Mouse (Mus musculus): ENCODE measurements around the gene D1Ertd622e.
A peak's percentile ranks its signal among the peaks of the same experiment; 100 is the strongest.

The D1Ertd622e gene

DNA sequence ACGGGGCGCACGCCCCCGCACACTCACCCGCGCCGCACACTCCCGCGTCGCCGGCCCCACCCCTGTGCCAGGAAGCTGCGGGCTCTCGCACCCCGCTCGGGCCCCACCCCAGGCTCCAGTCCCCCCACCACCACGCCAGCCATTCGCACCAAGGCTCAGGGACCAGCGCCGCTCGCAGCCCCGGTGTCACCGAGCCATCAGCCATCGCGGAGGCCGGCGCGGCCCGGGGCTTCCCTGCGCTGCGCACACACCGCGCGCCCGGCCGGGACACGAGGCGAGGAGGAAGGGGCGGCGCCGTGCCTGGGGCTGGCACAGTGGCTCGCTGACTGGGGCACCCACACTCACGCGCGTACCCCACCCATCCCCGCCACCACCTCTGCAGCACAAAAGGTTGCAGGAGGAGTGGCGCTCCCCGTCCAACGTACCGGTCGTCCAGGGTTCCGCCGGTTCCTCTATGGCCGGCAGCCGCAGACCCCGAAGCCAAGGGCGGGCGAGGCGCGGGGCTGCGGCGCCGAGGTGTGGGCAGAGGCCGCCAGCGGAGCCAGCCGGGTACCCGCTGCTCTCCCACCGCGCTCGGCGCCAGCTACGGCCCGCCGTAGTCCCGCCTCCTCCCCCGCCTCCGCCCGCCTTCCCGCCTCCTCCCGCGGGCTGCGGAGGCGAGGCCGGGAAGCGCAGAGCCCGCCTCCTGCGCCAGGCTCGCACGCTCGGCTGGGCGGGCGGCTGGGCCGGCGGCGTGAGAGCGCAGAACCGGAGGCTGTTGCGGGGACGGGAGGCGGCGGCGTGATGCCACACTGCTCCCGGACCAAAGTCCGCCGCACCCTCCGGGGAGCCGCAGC is at the start of gene D1Ertd622e:
Gene D1Ertd622e (minus strand): TSS at position 669 of the 836 bp plus-strand sequence.
- DNase-seq, result peak; percentile 84

DNA sequence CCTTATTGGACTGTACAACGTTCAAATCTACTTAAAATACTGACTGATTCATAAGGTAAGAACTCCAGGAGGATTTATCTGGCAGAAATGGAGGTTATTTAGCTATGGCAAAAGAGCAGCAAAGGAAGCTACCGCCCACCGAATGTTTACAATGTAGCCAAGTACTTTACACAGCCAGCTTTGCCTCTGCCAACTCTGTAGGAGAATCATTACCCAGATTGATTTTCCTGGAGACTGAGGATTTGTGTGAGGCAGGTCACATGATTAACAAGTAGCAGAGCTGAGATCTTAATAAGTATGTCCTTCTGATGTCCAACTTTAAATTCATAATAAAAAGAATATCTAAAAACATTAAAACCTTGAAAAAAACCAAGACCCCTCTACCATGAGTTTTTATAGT is 48.6 kb upstream of the D1Ertd622e start:
- no peak for DNase-seq

DNA sequence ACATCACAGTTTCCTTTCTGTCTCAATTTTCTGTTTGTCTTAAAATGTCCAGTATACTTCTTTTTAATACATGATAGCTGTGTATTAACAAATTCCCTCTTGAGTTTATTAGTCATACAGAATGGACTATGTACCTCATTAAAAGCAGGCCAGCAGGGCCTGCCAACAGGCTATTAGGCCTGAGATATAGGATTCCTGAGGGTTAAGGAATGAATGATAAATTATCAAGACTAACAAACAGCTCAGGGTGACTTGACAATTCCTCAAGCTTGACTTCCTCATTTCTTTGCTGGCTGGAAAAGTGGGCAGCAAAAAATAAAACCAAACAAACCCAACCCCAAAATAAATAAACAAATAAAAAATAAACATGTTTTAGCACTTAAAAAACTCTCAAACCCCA is 43.5 kb upstream of the D1Ertd622e start:
- DNase-seq, result no peak

DNA sequence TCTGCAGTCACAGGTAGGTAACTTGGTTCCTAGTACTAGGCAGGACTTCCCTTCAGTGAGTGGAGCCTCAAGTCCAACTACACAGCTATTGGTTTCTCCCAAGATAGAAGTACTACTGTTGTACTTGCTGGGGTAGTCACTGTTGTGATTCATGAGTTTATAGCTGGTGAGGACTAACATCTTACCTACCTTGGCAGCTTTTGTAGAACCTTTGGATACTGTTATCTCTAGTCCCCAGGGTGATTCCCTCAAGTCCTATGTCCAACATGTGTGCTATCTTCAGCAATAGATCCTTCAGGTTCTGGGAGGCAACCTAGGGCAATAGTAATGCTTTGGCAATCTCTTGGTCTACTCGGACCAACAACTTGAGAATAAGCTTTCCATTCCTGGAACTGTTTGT is 42.8 kb upstream of the D1Ertd622e start:
- no peak for DNase-seq

DNA sequence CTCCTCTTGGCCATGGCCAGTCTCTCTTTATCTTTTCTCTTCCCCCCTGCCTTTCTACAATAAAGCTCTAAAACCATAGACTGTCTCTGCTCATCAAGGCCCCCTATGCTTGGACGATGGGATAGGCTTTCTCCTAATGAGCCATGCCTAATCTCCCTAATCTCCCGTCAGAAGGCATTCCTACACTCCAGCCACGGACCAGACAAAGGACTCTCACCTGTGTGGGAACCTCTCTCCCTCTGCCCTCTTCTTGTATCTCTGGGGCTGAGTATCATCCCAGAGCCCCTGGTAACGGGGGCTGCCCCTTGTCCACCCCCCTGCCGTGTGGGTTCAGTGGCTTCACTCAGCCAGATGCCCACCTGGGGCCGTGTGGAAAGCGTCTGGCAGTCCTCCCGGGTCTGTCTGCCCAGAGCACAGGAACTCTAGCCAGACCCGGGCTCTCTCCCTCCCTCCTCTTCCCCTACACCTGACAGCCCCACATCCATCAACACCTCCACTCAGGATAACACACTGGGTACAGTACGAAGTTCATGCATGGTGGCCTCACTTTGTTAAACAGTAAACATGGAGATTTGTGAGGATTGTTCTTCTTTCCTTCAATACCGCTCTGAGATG is 37.2 kb upstream of the D1Ertd622e start:
- DNase-seq, result no peak

DNA sequence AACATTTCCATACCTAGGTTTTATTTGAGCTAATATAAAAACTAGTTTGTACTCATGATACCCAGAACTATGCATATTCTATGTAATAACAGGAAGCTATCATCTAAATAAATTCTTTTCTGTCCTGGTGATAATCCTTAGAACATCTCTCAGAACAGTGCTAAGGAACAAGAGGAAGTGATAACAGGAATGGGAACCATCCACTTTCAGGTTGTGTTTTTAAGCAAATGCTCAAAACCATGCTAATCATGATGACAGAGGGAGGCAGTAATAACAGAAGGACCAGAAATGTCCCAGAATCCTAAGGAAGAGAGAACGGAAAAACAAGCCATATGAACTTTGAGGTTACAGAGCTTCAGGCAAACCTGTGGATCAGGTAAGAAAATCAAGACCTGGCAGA is 35.4 kb upstream of the D1Ertd622e start:
- no peak for DNase-seq

DNA sequence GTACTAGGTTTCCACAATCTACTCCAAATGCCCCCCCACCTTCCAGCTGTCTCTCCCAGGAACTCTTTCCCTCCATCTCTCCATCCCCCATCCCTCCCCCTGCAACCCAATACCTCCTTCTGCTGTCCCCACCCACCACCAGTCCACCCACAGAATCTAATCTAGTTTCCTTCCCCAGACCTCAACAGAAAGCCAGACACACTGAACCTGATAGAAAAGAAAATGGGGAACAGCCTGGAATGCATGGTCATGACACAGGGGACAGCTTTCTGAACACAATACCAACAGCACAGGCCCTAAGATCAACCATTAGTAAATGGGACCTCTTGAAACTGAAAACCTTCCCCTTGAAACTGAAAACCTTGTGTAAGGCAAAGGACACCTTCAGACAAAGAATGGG is 32.0 kb upstream of the D1Ertd622e start:
- no peak for DNase-seq

DNA sequence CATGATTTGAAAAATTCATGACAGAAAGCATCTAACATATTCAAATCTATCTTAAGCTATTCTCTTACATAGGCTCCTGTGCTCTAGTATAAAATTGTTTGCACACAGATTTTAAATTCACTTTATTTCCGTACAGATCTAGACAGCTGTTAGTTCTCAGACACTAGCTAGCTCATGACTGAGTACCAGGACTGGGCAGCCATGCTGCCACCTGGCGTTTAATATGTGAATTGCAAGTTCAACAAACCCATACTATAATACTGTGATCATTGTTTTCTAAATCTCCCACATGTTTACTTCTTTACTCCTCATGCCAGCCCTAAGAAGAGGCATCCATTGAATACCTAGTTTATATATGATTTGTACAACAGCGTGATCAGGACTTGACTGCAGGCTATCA is 26.9 kb upstream of the D1Ertd622e start:
- peak; percentile 27 for DNase-seq

DNA sequence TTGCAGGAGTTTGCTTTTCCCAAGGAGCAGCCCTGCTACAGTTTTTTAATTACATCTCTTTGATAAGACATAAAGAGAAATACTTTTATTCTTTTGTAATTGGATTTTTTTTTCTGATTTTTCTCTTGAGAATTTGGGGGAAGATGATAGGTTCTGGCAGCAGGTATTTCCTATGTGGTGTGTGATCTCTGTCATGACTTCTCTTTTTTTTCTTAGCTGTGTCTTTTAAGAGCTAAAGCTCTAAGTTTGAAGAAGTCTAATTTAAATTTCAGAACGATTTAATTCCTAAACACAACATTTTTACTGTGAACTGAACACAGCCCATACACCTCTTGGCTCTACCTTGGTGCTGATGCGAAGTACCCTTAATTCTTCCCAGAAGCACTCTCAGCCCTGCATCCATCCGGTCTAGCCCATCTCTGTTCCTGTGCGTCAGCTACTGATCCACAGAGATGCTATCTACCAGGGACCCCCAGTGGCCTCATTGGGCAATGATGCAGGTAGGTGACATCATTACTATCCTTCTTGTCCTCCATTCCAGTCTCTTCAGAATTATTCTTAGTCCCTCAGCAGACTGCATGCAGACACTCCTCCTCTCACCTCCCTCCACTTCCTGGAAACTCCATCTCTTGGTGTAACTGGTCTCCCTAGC is 14.8 kb upstream of the D1Ertd622e start:
- no peak for DNase-seq

DNA sequence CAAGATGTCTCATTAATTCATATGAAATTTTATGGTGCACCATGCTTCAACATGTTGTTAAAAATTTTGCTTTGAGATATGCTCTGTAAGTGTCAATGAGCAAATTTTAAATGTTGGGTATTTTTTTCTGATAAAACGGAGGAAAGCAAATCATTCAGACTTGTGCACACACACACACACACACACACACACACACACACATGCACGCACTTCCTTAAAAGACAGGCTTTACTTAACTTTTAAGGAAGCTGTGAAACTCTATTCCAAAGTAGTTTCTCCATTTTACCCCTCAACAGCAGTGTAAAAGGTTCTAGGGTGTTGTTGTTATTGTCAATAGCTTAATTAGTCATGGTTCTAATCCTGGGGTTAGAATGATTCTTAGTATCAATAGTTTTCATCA is 14.2 kb upstream of the D1Ertd622e start:
- no peak for DNase-seq

DNA sequence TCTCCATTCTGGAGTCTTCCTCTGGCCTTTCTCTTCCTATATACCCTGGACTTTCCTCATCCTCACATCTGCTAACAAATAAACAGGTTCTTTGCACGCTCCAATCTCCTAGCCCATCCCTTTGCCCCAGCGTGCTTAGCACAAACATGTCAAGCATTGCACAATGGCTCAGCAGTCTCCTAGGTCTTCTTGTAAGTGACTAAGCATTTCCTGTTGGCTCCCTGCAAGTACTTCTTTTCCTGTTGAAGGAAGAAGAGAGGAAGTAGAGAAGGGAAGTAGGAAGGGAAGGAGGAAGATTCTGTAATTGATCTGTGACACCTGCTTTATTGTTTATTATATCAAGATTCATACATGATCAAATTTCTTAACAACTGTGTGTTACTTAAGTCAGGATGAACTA is 11.0 kb upstream of the D1Ertd622e start:
- no peak for DNase-seq

DNA sequence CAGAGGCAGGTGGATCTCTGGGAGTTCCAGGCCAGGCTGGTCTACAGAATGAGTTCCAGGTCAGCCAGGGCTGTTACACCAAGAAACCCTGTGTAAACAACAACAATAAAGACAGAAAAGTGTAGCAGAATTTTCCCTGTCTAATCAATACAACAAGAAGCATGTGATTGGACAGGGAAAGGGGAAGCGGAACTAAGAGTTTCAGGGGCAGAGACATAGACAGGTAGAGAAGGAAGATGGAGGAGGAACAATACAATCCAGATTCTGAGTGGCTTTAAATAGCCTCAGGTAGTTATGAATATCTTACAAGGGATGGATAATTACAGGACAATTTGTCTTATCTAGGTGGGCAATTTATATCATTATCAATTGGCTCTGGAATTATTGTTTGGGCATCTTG is 5.4 kb upstream of the D1Ertd622e start:
- DNase-seq, result no peak

DNA sequence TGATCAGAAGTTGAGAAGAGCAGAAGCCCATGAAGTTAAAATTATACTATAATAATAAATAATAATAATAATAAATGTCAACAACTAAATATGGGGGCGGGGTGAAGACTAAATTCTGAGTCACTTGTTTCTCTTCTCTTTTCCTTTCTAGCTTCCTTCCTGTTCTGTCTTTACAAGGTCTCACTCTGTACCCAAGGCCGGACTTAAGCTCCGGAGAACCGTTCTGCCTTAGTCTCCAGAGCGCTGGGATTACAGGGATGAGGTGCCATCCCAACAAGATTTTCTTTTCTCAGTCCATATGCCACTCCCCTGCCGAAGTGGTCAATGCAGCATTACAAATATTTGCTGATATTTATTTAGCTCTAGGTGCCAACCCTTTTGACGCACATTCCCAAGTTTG is 450 bp upstream of the D1Ertd622e start:
- DNase-seq, result no peak

DNA sequence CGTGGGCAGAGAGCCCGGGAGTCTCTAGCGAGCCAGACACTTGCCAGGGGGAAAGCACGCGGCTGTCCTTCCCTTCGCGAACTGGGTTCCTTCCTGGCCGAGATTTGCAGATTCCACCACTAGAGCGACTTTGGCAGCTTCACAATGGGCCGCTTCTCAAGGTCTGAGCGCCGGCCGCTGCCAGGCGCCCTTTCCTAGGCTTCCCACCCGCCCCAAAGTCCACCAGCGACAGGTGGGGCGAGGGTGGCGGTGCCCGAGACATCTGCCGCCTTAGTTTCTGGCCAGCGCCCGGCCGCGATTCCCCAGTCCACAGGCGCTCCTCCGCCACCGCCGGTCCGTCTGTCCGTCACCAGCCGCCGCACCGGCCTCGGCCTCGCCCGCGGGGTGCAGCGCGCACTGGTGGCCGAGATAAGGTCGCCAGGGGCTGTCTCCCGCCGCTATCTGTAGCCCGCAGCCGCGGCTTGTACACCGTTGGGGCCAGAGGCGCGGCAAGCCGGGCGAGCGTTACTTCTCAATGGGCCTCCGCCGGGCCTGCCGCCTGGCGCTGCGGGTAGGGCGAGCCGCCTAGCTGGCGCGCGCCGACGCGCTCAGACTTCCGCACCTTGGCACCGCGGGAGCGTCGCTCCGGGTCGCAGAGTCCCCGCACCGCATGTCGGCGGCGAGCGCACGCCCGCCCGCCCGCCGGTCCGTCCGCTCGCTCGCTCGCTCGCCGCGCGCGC is 1.0 kb downstream of the D1Ertd622e start:
- peak; percentile 74 for DNase-seq

DNA sequence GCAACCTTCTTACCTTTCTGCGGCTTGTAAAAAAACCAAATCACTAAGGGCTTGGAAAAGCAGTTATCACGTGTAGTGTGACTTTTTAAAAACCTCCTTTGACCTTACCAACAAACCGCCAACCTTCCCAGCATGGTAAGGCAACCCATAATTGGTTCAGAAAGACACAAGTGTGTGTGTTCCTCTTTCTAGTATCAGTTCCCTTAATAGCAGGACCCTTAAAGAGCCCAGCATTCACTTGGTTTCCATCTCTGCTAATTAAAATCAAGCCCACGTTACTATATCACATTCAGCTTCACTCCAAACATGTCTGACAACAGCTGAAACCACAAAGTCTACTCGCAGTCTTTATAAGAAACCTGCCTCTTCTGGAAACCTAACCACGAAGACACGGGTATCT is 2.5 kb downstream of the D1Ertd622e start:
- no peak for DNase-seq

DNA sequence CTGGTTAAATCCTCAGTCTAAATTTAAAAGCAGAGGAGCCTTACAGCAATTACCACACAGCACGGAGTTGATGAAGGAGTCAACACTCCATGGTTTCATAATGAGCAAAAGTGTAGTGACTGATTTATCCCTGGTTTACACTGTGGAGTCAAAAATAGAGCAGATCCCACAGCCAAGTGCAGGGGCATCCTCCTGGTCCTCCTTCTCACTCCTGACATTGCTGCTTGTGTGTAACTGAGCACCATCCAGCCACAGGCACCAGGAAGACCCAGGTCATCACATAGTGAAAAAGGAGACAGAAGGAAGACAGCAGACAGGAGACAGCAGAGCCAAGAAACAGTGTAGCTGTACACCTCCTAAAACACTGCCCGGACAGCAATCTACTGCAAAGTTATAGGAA is 4.1 kb downstream of the D1Ertd622e start:
- DNase-seq, result no peak

DNA sequence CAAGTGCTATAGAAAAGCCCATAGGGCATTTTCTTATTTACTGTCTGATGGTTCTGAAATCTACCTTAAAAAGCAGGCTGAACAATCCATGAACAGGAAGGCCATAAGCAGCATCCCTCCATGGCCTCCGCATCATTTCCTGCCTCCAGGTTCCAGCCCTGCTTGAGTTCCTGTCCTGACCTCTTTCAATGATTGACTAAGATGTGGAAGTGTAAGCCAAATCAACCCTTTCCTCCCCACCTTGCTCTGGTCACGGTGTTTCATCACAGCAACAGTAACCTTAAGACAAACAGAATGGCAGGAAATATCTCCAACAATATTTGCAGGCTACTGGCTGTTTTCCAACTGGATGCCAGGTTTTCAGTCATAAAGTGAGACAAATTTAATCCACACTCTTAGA is 4.7 kb downstream of the D1Ertd622e start:
- DNase-seq, result no peak

DNA sequence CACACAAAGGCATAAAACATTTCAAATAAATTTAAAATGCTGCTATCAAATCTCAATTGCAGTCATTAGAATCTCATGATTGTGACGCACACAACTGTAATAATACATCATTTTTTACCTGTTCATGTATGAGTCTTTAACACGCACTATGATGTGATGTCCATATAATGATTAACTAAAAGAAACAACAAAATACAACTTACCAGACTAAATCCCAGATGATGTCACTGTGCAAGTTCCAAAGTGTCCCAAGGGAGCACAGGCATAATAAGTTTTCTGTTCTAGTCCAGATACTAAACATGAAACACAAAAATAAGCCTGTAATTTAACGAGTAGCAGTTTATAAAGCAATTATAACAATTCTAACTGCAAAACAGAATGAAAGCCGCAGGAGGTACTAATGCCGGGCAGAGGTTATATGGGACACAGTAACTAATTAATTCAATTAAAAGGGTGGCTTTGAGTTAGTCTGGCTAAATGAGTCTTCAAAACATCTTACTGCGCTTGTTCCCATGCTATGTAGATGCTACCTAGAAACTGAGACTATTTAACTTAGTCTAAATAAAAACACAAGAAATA is 7.4 kb downstream of the D1Ertd622e start:
- no peak for DNase-seq

DNA sequence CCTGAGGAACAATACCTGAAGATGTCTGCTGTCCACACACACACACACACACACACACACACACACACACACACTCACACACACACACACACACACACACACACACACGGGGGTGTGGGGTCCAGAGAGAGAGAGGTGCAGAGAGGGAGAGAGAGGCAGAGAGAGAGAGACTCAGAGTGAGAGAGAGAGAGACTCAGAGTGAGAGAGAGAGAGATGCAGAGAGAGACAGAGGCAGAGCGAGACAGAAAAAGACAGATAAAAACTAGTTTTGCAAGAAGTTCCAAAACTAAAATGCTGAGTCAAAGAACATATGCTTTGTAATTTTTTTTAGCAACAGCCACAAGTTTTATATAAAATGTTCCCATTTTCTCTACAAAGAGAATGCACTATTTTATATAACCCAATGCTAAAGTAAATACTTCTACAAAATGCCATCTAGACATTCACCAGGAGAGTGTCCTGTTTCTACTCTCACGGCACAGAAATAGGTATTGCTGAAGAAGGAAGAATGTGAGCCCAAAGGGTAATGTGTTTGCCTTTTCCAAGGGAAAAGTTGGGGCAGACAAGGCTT is 11.2 kb downstream of the D1Ertd622e start:
- no peak for DNase-seq

DNA sequence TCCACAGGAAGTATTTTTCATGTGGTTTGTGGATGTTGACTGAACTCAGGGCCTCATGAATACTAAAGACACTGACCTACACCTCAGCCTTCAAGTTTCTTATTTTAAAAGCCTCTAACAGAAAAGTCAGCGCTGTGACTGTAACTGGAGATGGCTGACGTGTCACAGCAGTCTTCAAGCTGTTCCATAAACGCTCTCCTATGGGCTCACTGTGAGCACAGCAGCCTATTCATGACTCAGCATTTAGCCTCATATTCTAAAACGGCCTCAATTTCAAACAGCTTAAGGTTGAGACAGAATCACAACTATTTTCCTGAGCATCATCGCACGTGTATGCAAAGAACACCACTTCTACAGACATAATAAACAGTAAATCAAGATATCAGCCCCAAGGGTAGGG is 11.8 kb downstream of the D1Ertd622e start:
- DNase-seq, result no peak

DNA sequence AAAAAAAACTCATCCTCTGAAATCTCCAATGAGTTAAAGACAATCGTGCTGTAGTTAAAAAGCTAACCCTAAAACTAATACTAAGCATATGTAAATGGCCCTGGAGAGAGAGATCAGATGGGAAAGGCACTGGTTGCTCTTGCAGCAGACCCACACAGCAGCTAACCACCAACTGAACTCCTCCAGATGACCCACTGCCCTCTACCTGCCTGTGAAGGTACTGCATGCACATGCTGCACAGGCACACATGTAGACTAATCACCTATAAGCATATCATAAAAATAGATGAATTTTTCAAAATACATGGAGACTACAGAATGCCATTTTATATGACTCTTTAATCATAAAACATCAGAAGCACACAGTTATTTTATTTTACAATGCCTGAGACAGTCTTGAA is 14.8 kb downstream of the D1Ertd622e start:
- no peak for DNase-seq

DNA sequence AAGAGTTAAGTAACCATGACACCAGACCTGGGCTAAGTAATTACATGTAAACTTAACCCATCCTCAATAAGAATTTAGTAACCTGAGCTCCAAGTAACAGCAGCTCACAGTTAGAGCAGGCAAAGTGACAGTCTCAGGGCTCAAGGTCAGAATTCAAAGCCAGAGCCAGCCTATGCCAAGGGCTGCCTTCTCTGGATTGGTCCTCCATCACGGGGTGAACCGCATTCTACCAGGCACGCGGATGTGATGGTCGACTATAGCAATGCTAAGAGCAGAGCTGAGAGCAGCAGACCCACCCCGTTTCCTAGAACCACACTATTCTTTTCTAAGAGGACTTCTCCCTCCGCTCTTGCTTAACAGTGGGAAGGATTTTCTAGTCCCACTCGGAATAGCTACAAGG is 27.8 kb downstream of the D1Ertd622e start:
- no peak for DNase-seq
